Mouse (Mus musculus) midbrain, embryonic 13.5 days (tissue): ENCODE data around the gene Mplkip. TPM values are rescaled to one million over a fixed set of nuclear protein-coding genes. Genes with fewer than 3 reads are reported as not detected.
A peak's percentile ranks its signal among the peaks of the same experiment; 100 is the strongest.

Experiments
- ATAC-seq: fragments of 200-750 bp; cut with Nextera tagmentation; 2 replicates; pipeline ENCODE4 v1.8.0; 2017; ENCODE audit warnings: mild to moderate bottlenecking, moderate TSS enrichment, moderate library complexity
- H3K27ac ChIP-seq: fragments of 300-500 bp; sonication (generic); 2 replicates; pipeline ENCODE4 v1.5.1; 2015; ENCODE audit warnings: inconsistent platforms, mild to moderate bottlenecking, moderate library complexity
- H3K27me3 ChIP-seq: fragments of 300-500 bp; sonication (generic); 2 replicates; pipeline ENCODE4 v1.6.1; 2015; ENCODE audit warnings: mild to moderate bottlenecking, inconsistent platforms
- H3K36me3 ChIP-seq: fragments of 300-500 bp; sonication (generic); 2 replicates; pipeline ENCODE4 v1.6.1; 2015; ENCODE audit warnings: mild to moderate bottlenecking, inconsistent platforms
- H3K4me1 ChIP-seq: fragments of 300-500 bp; sonication (generic); replicated peaks from 2 replicates; pipeline ENCODE4 v1.6.1; 2015; ENCODE audit warnings: inconsistent platforms
- H3K4me2 ChIP-seq: fragments of 300-500 bp; sonication (generic); replicated peaks from 2 replicates; pipeline ENCODE4 v1.6.1; 2015; ENCODE audit warnings: moderate library complexity, mild to moderate bottlenecking, inconsistent platforms
- H3K4me3 ChIP-seq: fragments of 300-500 bp; sonication (generic); replicated peaks from 2 replicates; pipeline ENCODE4 v1.5.1; 2015; ENCODE audit warnings: mild to moderate bottlenecking, inconsistent platforms
- H3K9ac ChIP-seq: fragments of 300-500 bp; sonication (generic); replicated peaks from 2 replicates; pipeline ENCODE4 v1.6.1; 2015; ENCODE audit warnings: mild to moderate bottlenecking, inconsistent platforms
- H3K9me3 ChIP-seq: fragments of 300-500 bp; sonication (generic); 2 replicates; pipeline ENCODE4 v1.6.1; 2016; ENCODE audit warnings: mild to moderate bottlenecking, inconsistent platforms
- WGBS: fragments of 180-500 bp; shearing (Covaris S2); methylation state at CpG from one replicate; pipeline ENCODE4 v1.1.7; 2015; 5-methylcytosine and 5-hydroxymethylcytosine counted together
- microRNA counts: library from miRNA; unstranded; fragments of <30 nt; microRNA quantifications from one replicate; lab custom pipeline; 2016
- microRNA-seq: library from miRNA; unstranded; fragments of <30 nt; microRNA quantifications from one replicate; pipeline ENCODE4, GENCODE M21; 2016
- polyA plus RNA-seq: library from polyadenylated mRNA; unstranded; fragments of >200 nt; fragmentation: Nextera tagmentation; extraction: Ambion mirVana; gene quantifications from 2 replicates; pipeline ENCODE4 v1.2.1, GENCODE M21; 2015

Mplkip gene
- polyA plus RNA-seq, 1 experiment from 2014 or later = 49.4 TPM

- H3K9ac ChIP-seq = no peak overlapping the region
- no peaks in the 10 kb centered on the region for H3K27me3 ChIP-seq
- no peak for ATAC-seq
- no peaks in the 10 kb centered on the region for H3K4me1 ChIP-seq
- H3K36me3 ChIP-seq = no peaks in the 10 kb centered on the region
- no peak overlapping the region for H3K27ac ChIP-seq
- no peak overlapping the region for H3K4me3 ChIP-seq
- H3K4me2 ChIP-seq = no peak overlapping the region
- 90% methylated on average over 6 of the region's 6 CpGs for WGBS
- no peaks in the 10 kb centered on the region for H3K9me3 ChIP-seq
These were observed 10.3 kb downstream of the Mplkip start for GRCm38 (mm10) chr13:17705188-17705826.

- Histone ChIP-seq H3K9ac (no peak overlapping the region), H3K9me3 (no peaks in the 10 kb centered on the region), H3K27me3 (no peaks in the 10 kb centered on the region), H3K4me1 (no peaks in the 10 kb centered on the region), H3K27ac (no peak overlapping the region), H3K4me2 (no peak overlapping the region), H3K4me3 (no peak overlapping the region), H3K36me3 (0 out of 2 replicates have a peak, but pooled peaks cover 2% of the 10 kb centered on the region)
- 76% methylated on average over 5 of the region's 5 CpGs for WGBS
- 0 out of 2 replicates have a peak, but pooled peaks have one; percentile 53 for ATAC-seq
These were observed 13.9 kb downstream of the Mplkip start for GRCm38 (mm10) chr13:17708784-17709311.

GRCm38 (mm10) chr13:17717357-17717756 is 22.4 kb downstream of the Mplkip start:
- H3K9ac ChIP-seq = no peak overlapping the region
- H3K27me3 ChIP-seq = no peaks in the 10 kb centered on the region
- ATAC-seq = no peak
- H3K27ac ChIP-seq = no peak overlapping the region
- no peak overlapping the region for H3K4me2 ChIP-seq
- no peak overlapping the region for H3K4me3 ChIP-seq
- H3K36me3 ChIP-seq = peaks cover 32% of the 10 kb centered on the region
- H3K9me3 ChIP-seq = no peaks in the 10 kb centered on the region
- WGBS = 96% methylated on average over 1 of the region's 1 CpGs
- H3K4me1 ChIP-seq = no peaks in the 10 kb centered on the region

GRCm38 (mm10) chr13:17727922-17728321 is 32.9 kb downstream of the Mplkip start:
- no peak for ATAC-seq
- WGBS = 94% methylated on average over 4 of the region's 4 CpGs
- Histone ChIP-seq H3K9me3 (no peaks in the 10 kb centered on the region), H3K4me3 (no peak overlapping the region), H3K27me3 (no peaks in the 10 kb centered on the region), H3K4me2 (no peak overlapping the region), H3K36me3 (peaks cover 3% of the 10 kb centered on the region; the same call in 1 of the 2 replicates), H3K27ac (no peak overlapping the region), H3K9ac (no peak overlapping the region), H3K4me1 (no peaks in the 10 kb centered on the region)

GRCm38 (mm10) chr13:17728798-17729197 is 33.8 kb downstream of the Mplkip start:
- Histone ChIP-seq H3K4me2 (no peak overlapping the region), H3K4me3 (no peak overlapping the region), H3K9me3 (no peaks in the 10 kb centered on the region), H3K27ac (no peak overlapping the region), H3K27me3 (no peaks in the 10 kb centered on the region), H3K9ac (no peak overlapping the region), H3K4me1 (no peaks in the 10 kb centered on the region), H3K36me3 (peaks cover 3% of the 10 kb centered on the region; the same call in 1 of the 2 replicates)
- WGBS = 94% methylated on average over 3 of the region's 3 CpGs
- ATAC-seq = no peak

MicroRNAs within 50 kb of the gene (microRNA counts, 519-probe panel; counts per million panel counts)
- microRNA mmu-miR-466i (lab: Ali Mortazavi, UCI) = 110 counts per million, percentile 56 among the panel's probes with 10 or more counts

Small RNA genes within 50 kb of the gene (microRNA-seq; reads per million reads assigned to microRNA genes)
- gene Mir466i = not detected

Other genes starting within 250 kb of the Mplkip start
- 3.4 TPM in 2 replicates for gene Sugct, start 361 bp downstream of the Mplkip start, polyA plus RNA-seq
- 17.4 and 18.9 TPM in 2 replicates for gene Cdk13, start 109.9 kb downstream of the Mplkip start, polyA plus RNA-seq
- 178 and 186 TPM in 2 replicates for gene Rala, start 249.0 kb downstream of the Mplkip start, polyA plus RNA-seq